Comparison of ENCODE assay signal across 24 mouse cellular contexts in the genomic region with DNA sequence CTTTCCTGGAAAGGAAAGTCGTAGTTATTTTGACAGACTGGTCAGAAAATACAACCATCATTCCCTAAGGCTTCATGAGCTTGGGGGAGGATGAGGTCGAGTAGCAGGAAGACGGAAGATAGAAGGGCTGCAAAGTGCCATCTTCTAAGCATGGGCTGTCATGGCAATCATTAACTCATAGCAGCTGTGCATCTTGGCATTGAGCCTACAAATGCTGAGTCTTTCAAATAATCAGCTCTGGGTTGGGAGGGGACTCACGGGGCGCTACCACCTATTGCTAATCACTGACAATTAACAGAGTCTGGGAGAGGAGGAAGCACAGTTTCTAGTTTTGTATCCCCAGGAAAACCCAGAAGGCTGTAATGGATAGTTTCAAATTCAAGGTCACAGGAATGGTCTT.
DNase-seq lines count a peak whose midpoint lies in the region; ATAC-seq and TF ChIP-seq lines count a peak whose summit lies in the region.
"Had no signal": no experiment of that assay in that cellular context is flagged by ENCODE, and none has a peak within 500 bp of the region (broad histone marks: within the 10 kb centered on the region; RNA-seq: fewer than 3 reads in every experiment).

No protein-coding gene starts in this region.

- H3K9ac ChIP-seq in forebrain, embryonic 14.5 days (ENCODE audit: low read length), result no peak overlapping the region
- H3K9ac ChIP-seq in forebrain, embryonic 16.5 days (replicated peaks; ENCODE audit: low read depth, low read length), result no peak overlapping the region
- no peak overlapping the region for H3K9ac ChIP-seq in lung, embryonic 14.5 days
- H3K9ac ChIP-seq: embryonic facial prominence, embryonic 15.5 days; forebrain, embryonic 15.5 days; hindbrain, embryonic 12.5 days; hindbrain, embryonic 15.5 days had no signal

- H3K4me3 ChIP-seq in forebrain, embryonic 14.5 days (ENCODE audit: low read depth, low read length), result no peak overlapping the region
- no peak overlapping the region for H3K4me3 ChIP-seq in forebrain, embryonic 16.5 days (replicated peaks; ENCODE audit: low read length)
- no peak overlapping the region for H3K4me3 ChIP-seq in lung, embryonic 14.5 days (ENCODE audit: low read depth, low read length)
- H3K4me3 ChIP-seq: embryonic facial prominence, embryonic 15.5 days; forebrain, embryonic 15.5 days; hindbrain, embryonic 12.5 days; hindbrain, embryonic 15.5 days had no signal

- H3K27me3 ChIP-seq in forebrain, embryonic 14.5 days (replicated peaks; ENCODE audit: control insufficient read depth, insufficient read depth, low read length), result no peaks in the 10 kb centered on the region
- H3K27me3 ChIP-seq in forebrain, embryonic 16.5 days (replicated peaks; ENCODE audit: control insufficient read depth, insufficient read depth, low read length), result no peaks in the 10 kb centered on the region
- no peaks in the 10 kb centered on the region for H3K27me3 ChIP-seq in lung, embryonic 14.5 days (ENCODE audit: insufficient read depth, low read length)
- H3K27me3 ChIP-seq: embryonic facial prominence, embryonic 15.5 days; forebrain, embryonic 15.5 days; hindbrain, embryonic 12.5 days; hindbrain, embryonic 15.5 days had no signal

- DNase-seq in forebrain, embryonic 14.5 days (ENCODE audit: low spot score), result peak; percentile 44
- peak; percentile 1 for DNase-seq in lung, embryonic 14.5 days
- no peak for DNase-seq in lung, postnatal 4 days
- peak; percentile 20 for DNase-seq in retina, postnatal 1 day
- no peak for DNase-seq in retina, embryonic 14.5 days (ENCODE audit: low spot score)
- DNase-seq in thymus, postnatal 0 days (ENCODE audit: low spot score), result no peak
- DNase-seq: adrenal gland, adult 2 months; adrenal gland, postnatal 14 days; cerebellum, adult 18-20 months; cerebellum, adult 9-10 months; cerebellum, postnatal 25 days; embryo, embryonic 11 days; gastrocnemius, postnatal 10 days; gastrocnemius, postnatal 36 days; heart, adult 11 months had no signal

- ATAC-seq in forebrain, embryonic 14.5 days, result peak; percentile 57
- no peak for ATAC-seq in forebrain, embryonic 16.5 days
- ATAC-seq in lung, embryonic 14.5 days (ENCODE audit: insufficient read depth), result no peak
- ATAC-seq: CD4-positive, CD25-positive, alpha-beta regulatory T cell, adult 4 months; forebrain, embryonic 15.5 days; inflammation-experienced regulatory T-cells, adult 6 months; intestine, embryonic 16.5 days had no signal

- H3K36me3 ChIP-seq in forebrain, embryonic 14.5 days (ENCODE audit: control insufficient read depth, insufficient read depth, low read length), result no peaks in the 10 kb centered on the region
- no peaks in the 10 kb centered on the region for H3K36me3 ChIP-seq in forebrain, embryonic 16.5 days (ENCODE audit: control insufficient read depth, insufficient read depth)
- no peaks in the 10 kb centered on the region for H3K36me3 ChIP-seq in lung, embryonic 14.5 days (ENCODE audit: insufficient read depth)
- H3K36me3 ChIP-seq: embryonic facial prominence, embryonic 15.5 days; forebrain, embryonic 15.5 days; hindbrain, embryonic 12.5 days; hindbrain, embryonic 15.5 days had no signal

- no peak for TF ChIP-seq CTCF in lung, embryonic 14.5 days (IDR thresholded peaks at IDR 0.05; ENCODE audit: low read depth)

- no peaks in the 10 kb centered on the region for H3K9me3 ChIP-seq in forebrain, embryonic 14.5 days (replicated peaks; ENCODE audit: control insufficient read depth, low read length)
- no peaks in the 10 kb centered on the region for H3K9me3 ChIP-seq in forebrain, embryonic 16.5 days (ENCODE audit: control insufficient read depth, low read length)
- no peaks in the 10 kb centered on the region for H3K9me3 ChIP-seq in lung, embryonic 14.5 days (ENCODE audit: low read depth, low read length)
- H3K9me3 ChIP-seq: embryonic facial prominence, embryonic 15.5 days; forebrain, embryonic 15.5 days; hindbrain, embryonic 12.5 days; hindbrain, embryonic 15.5 days had no signal

- H3K4me2 ChIP-seq in forebrain, embryonic 14.5 days (ENCODE audit: low read length), result no peak overlapping the region
- no peak overlapping the region for H3K4me2 ChIP-seq in forebrain, embryonic 16.5 days (ENCODE audit: low read length)
- no peak overlapping the region for H3K4me2 ChIP-seq in lung, embryonic 14.5 days
- H3K4me2 ChIP-seq: embryonic facial prominence, embryonic 15.5 days; forebrain, embryonic 15.5 days; heart, embryonic 11.5 days; hindbrain, embryonic 12.5 days; hindbrain, embryonic 15.5 days had no signal

- H3K27ac ChIP-seq in forebrain, embryonic 14.5 days (ENCODE audit: low read depth, low read length), result no peak overlapping the region
- H3K27ac ChIP-seq in forebrain, embryonic 16.5 days (ENCODE audit: low read length), result no peak overlapping the region
- H3K27ac ChIP-seq in lung, embryonic 14.5 days (ENCODE audit: low read depth), result no peak overlapping the region
- H3K27ac ChIP-seq: embryonic facial prominence, embryonic 15.5 days; forebrain, embryonic 15.5 days; hindbrain, embryonic 12.5 days; hindbrain, embryonic 15.5 days had no signal

- H3K4me1 ChIP-seq in forebrain, embryonic 14.5 days (ENCODE audit: control insufficient read depth, insufficient read depth, low read length), result no peaks in the 10 kb centered on the region
- H3K4me1 ChIP-seq in forebrain, embryonic 16.5 days (replicated peaks; ENCODE audit: control insufficient read depth, insufficient read depth, low read length), result no peaks in the 10 kb centered on the region
- no peaks in the 10 kb centered on the region for H3K4me1 ChIP-seq in lung, embryonic 14.5 days (ENCODE audit: insufficient read depth)
- H3K4me1 ChIP-seq: embryonic facial prominence, embryonic 15.5 days; forebrain, embryonic 15.5 days; hindbrain, embryonic 12.5 days; hindbrain, embryonic 15.5 days had no signal

- 66% methylated on average over 5 of the region's 5 CpGs for WGBS in forebrain, embryonic 14.5 days
- WGBS in forebrain, embryonic 16.5 days, result 78% methylated on average over 5 of the region's 5 CpGs
- 68% methylated on average over 5 of the region's 5 CpGs for WGBS in lung, embryonic 14.5 days

Comparison
In these comparisons a context has a peak if more than half of its experiments do, and no peak if none do; other contexts are left out.
1. DNase-seq: peak in forebrain, embryonic 14.5 days (single experiment), lung, embryonic 14.5 days (single experiment) and retina, postnatal 1 day (single experiment); none in lung, postnatal 4 days (0 of 2), retina, embryonic 14.5 days (single experiment) and thymus, postnatal 0 days (single experiment).